Mouse (Mus musculus) heart, postnatal 36 days (tissue): ENCODE data around the gene Tubb1. TPM values are rescaled to one million over a fixed set of nuclear protein-coding genes. Genes with fewer than 3 reads are reported as not detected.
A peak's percentile ranks its signal among the peaks of the same experiment; 100 is the strongest.

ENCODE experiments used
- DNase-seq, 2 experiments: peaks; one replicate each; pipeline ENCODE4 v3.0.0; 2021 to 2022
- intact Hi-C: fragments of 180-260 bp; cut with DNase I; formaldehyde crosslinking; loops from one replicate; pipeline ENCODE4 v1.15.1; 2025
- total RNA-seq, 2 experiments: library from RNA; stranded (reverse); gene quantifications; 2 replicates each; pipeline ENCODE4 v1.2.3; 2021

Tubb1 gene
- total RNA-seq, 2 experiments from 2014 or later: 3.8 to 4.1 TPM

DNA sequence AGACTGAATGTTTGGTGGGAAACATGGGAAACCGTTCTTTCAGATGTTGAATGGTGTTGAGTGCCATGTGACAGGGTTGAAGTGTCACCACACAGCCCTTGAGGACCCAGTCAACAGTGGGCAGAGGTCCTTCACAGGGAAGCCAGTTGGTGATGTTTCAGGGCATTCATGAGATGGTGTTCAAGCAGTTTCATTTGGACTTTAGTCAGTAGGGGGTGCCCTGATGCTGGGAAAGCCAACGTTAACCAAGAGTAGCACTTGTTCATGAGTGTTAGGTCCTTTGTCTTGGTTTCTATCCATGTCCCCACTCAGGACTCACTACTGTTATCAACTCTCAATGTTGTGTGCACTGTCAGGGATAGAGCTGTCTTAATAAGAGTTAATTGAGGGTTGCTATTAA is 42.4 kb downstream of the Tubb1 start:
- DNase-seq: peak in 1 of 2 experiments; percentile 29
- intact Hi-C loops: loop anchor here (1.0 to 10.0 kb wide), 3 partner anchors 181 to 412 kb away; no protein-coding TSS in a partner anchor

DNA sequence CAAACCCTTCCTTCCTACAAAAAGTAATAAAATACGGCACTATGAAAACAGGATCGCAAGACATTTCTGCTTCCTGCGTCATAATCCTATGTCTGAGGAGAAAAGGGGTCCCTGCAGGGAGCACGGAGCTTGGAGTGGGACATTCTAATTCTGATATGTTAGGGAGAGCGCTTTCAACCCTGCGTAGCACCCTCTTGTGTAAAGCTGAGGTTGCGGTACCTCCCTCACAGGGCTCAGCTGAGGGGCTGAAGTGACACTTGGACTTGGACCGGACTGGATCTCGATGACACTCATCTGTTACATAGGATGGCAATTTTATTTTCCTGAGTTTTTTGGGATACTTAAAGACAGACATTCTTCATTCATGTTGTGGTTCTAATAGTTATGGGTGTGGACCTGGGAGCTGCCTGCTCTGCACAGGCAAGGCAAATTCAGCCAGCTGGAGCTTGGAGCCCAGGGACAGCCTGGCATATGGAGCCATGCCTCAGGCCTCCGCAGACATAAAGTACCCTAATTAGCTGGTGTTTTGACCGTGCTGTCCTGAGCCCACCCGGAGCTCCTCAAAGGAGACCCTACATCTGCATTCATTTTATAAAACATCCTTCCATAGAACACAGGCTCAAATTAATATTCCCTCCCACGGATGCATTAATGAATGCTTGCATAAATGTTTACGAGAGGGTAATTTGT is 50.5 kb downstream of the Tubb1 start:
- intact Hi-C loops: no loop called here
- no peak for DNase-seq

DNA sequence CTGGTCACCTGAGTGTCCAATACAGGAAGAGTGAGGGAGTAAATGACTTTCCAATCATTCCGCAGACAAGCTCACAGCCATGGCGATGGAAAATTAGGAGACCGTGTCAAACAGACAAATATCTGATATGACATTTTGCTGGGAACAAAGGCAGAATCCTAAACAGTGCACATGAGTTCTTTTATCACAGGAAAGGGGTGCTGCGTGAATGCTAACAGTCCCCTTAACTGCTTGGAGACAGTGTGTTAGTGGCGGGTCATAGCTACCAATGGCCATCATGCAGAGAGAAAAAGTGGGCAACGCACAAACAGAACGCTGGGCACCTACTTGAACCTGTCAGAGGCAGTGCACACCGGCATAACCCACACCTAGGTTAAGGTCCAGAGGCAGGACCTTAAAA is 51.0 kb downstream of the Tubb1 start:
- intact Hi-C loops: no loop called here
- DNase-seq: no peak

DNA sequence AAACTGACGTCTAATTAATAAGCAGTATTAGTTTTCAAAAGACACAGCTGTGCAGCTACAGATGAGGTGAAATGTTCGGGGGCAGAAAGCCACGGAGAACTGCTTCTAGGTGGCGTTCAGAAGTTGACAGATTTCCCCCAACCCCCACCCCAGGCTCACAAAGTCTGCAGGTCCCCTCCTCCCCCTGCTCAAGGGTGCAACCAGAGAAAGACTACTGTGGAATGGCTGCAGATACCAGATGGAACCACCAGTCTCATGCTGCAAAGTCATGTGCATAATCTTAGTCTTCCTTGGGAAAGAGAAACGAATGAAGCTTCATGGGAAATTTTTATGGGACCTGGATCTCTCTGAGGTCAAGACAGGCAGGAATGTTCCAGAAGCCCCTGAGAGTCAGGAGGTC is 51.8 kb downstream of the Tubb1 start:
- no peak for DNase-seq
- intact Hi-C loops: no loop called here

DNA sequence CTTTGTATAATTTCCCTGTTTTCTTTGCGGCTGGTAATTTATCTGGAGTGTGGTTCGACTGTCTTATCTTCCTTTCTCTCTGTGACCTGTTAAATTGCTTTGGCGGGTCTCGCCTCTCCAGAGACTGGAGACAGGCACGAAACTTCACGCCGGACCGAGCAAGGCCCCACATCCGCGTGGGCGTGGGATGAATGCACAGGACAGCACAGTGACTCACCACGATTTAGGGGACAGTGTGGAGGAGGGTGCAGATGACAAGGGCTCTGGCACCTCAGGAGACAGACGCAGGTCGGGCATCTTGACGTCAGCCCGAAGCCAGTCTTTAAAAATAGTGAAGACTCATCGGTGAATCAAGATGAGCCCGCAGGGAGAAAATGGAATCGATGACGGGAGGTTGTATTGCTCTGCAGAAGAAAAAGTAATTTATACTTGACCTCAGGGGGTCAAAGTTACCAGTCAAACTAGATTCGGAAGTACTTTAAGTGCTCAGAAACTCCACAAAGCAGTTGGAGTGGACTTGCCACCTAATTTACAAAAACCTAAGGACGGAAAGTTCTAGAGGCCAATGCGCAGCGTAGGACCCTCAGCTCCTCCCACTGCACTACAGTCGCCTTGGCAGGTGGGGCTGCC is 52.5 kb downstream of the Tubb1 start:
- no peak for DNase-seq
- intact Hi-C loops: no loop called here

Other genes starting within 250 kb of the Tubb1 start
- 1,000 to 10,000 TPM; 1,171 to 1,227 TPM for gene Gnas, start 166.4 kb upstream of the Tubb1 start, total RNA-seq
- gene Gm20721, start 104.0 kb upstream of the Tubb1 start, total RNA-seq: 1 to 10 TPM; 2.4 TPM
- gene Nelfcd, start 34.9 kb upstream of the Tubb1 start, total RNA-seq: 10 to 100 TPM; 29.3 to 31.4 TPM
- 10 to 100 TPM; 33.9 to 36.0 TPM for gene Ctsz, start 11.7 kb upstream of the Tubb1 start, total RNA-seq
- gene Atp5e, start 13.4 kb downstream of the Tubb1 start, total RNA-seq: 1,000 to 10,000 TPM; 1,605 to 1,606 TPM
- gene Prelid3b, start 22.4 kb downstream of the Tubb1 start, total RNA-seq: 10 to 100 TPM; 56.5 to 65.8 TPM
- gene Zfp831, start 192.8 kb downstream of the Tubb1 start, total RNA-seq: under 1 TPM; 0.08 TPM